In the genomic region with DNA sequence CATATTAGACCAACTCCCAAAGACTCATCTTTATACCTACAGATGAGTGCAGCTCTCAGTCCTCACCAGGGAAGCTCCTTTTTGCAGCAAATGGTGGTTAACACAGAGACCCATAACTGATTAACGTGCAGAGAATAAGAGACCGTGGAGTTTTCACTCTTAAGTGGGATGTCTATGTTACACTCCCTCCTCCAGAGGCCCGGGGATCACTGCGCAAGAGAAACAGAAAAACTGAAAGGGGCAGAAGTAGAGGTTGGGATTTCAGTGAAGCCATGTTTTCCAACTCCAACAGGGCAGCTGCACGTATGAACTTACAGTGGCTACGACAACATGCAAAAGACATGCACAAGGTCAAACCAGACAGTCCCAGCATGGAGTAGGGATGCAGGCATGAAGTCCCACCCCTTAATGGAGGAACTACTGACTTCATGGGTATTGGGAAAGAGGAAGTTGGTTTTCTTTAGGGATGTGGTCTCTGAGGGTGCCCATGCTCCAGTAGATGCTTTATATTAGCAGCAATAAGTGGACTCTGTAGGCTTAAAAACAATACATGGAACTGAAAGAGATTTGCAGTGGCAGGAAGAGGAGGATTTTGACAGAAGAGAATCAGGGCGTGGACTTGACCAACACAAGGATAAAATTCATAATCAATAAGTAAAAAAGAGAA, we compare ENCODE assay signal across 18 mouse cellular contexts.
DNase-seq lines count a peak whose midpoint lies in the region; ATAC-seq lines count a peak whose summit lies in the region.
"Had no signal": no experiment of that assay in that cellular context is flagged by ENCODE, and none has a peak within 500 bp of the region (broad histone marks: within the 10 kb centered on the region; RNA-seq: fewer than 3 reads in every experiment).

No protein-coding gene starts in this region.

- DNase-seq in lung, postnatal 10 days, result peak; percentile 0
- no peak for DNase-seq in lung, postnatal 14 days
- peak; percentile 55 for DNase-seq in 416B (ENCODE audit: low read depth)
- peak; percentile 26 for DNase-seq in MEL-GATA-1-ER (ENCODE audit: extremely low read depth, low read depth)
- DNase-seq in gastrocnemius, adult 8-10 months (ENCODE audit: low spot score in 2 of 2), result no peak
- DNase-seq in frontal cortex, adult 2 months (ENCODE audit: extremely low spot score in 1 of 2, low spot score in 1 of 2), result no peak
- DNase-seq: adrenal gland, postnatal 10 days; B cell, adult 2 months; cerebellum, adult 11-12 months; cerebellum, adult 9-10 months; cerebellum, postnatal 25 days; forebrain, postnatal 0 days; gastrocnemius, postnatal 10 days; heart, postnatal 10 days had no signal

- ATAC-seq in megakaryocyte, adult 5-6 weeks (ENCODE audit: poor library complexity, severe bottlenecking), result peak; percentile 92
- ATAC-seq in frontal cortex, adult (ENCODE audit: low TSS enrichment), result no peak
- ATAC-seq: CD4-positive, CD25-positive, alpha-beta regulatory T cell, adult 4 months; forebrain, embryonic 13.5 days; forebrain, postnatal 0 days had no signal

Comparison
In these comparisons a context has a peak if more than half of its experiments do, and no peak if none do; other contexts are left out.
1. DNase-seq: peak in lung, postnatal 10 days (single experiment), 416B (single experiment) and MEL-GATA-1-ER (single experiment); none in lung, postnatal 14 days (single experiment), gastrocnemius, adult 8-10 months (0 of 2) and frontal cortex, adult 2 months (0 of 2).